Mouse (Mus musculus): ENCODE measurements around the gene St3gal3.

Gene St3gal3

GRCm38 (mm10) chr4:118053904-118054303, 80.8 kb downstream of the St3gal3 start:
- DNase-seq (ENCODE audit: low spot score): no peak

- no peak for DNase-seq (ENCODE audit: low spot score)
These were observed 85.0 kb downstream of the St3gal3 start for GRCm38 (mm10) chr4:118049606-118050302.

GRCm38 (mm10) chr4:118044510-118044909, 90.2 kb downstream of the St3gal3 start:
- DNase-seq (ENCODE audit: low spot score): no peak

GRCm38 (mm10) chr4:118043331-118044002, 91.2 kb downstream of the St3gal3 start:
- DNase-seq (ENCODE audit: low spot score): no peak

GRCm38 (mm10) chr4:118042671-118043320, 91.9 kb downstream of the St3gal3 start:
- DNase-seq (ENCODE audit: low spot score): no peak

GRCm38 (mm10) chr4:118041145-118041544, 93.6 kb downstream of the St3gal3 start:
- DNase-seq (ENCODE audit: low spot score): no peak

- no peak for DNase-seq (ENCODE audit: low spot score)
These were observed 94.1 kb downstream of the St3gal3 start for GRCm38 (mm10) chr4:118040650-118041049.

- DNase-seq (ENCODE audit: low spot score): no peak
These were observed 94.8 kb downstream of the St3gal3 start for GRCm38 (mm10) chr4:118039964-118040363.

- no peak for DNase-seq (ENCODE audit: low spot score)
These were observed 96.7 kb downstream of the St3gal3 start for GRCm38 (mm10) chr4:118038023-118038422.

- no peak for DNase-seq (ENCODE audit: low spot score)
These were observed 97.3 kb downstream of the St3gal3 start for GRCm38 (mm10) chr4:118037406-118037805.

GRCm38 (mm10) chr4:118036531-118036930, 98.2 kb downstream of the St3gal3 start:
- no peak for DNase-seq (ENCODE audit: low spot score)

- no peak for DNase-seq (ENCODE audit: low spot score)
These were observed 99.6 kb downstream of the St3gal3 start for GRCm38 (mm10) chr4:118035090-118035489.

- DNase-seq (ENCODE audit: low spot score): no peak
These were observed 101.7 kb downstream of the St3gal3 start for GRCm38 (mm10) chr4:118033026-118033425.

- no peak for DNase-seq (ENCODE audit: low spot score)
These were observed 102.9 kb downstream of the St3gal3 start for GRCm38 (mm10) chr4:118031776-118032170.

GRCm38 (mm10) chr4:118031132-118031775, 103.5 kb downstream of the St3gal3 start:
- DNase-seq (ENCODE audit: low spot score): no peak

GRCm38 (mm10) chr4:118030330-118030729, 104.4 kb downstream of the St3gal3 start:
- no peak for DNase-seq (ENCODE audit: low spot score)

- no peak for DNase-seq (ENCODE audit: low spot score)
These were observed 104.8 kb downstream of the St3gal3 start for GRCm38 (mm10) chr4:118029892-118030291.

GRCm38 (mm10) chr4:118028994-118029393, 105.7 kb downstream of the St3gal3 start:
- no peak for DNase-seq (ENCODE audit: low spot score)

- no peak for DNase-seq (ENCODE audit: low spot score)
These were observed 108.8 kb downstream of the St3gal3 start for GRCm38 (mm10) chr4:118025931-118026330.

- no peak for DNase-seq (ENCODE audit: low spot score)
These were observed 109.3 kb downstream of the St3gal3 start for GRCm38 (mm10) chr4:118025381-118025780.

GRCm38 (mm10) chr4:118022811-118023210, 111.9 kb downstream of the St3gal3 start:
- DNase-seq (ENCODE audit: low spot score): no peak

GRCm38 (mm10) chr4:118022406-118022805, 112.3 kb downstream of the St3gal3 start:
- no peak for DNase-seq (ENCODE audit: low spot score)

- DNase-seq (ENCODE audit: low spot score): no peak
These were observed 115.1 kb downstream of the St3gal3 start for GRCm38 (mm10) chr4:118019640-118020039.
